Mouse (Mus musculus) kidney, adult 8-10 months (tissue): ENCODE results near the gene Ackr4.

Experiments
- DNase-seq, 2 experiments: peaks; one replicate each; pipeline ENCODE4 v3.0.0; 2022

Gene Ackr4

DNA sequence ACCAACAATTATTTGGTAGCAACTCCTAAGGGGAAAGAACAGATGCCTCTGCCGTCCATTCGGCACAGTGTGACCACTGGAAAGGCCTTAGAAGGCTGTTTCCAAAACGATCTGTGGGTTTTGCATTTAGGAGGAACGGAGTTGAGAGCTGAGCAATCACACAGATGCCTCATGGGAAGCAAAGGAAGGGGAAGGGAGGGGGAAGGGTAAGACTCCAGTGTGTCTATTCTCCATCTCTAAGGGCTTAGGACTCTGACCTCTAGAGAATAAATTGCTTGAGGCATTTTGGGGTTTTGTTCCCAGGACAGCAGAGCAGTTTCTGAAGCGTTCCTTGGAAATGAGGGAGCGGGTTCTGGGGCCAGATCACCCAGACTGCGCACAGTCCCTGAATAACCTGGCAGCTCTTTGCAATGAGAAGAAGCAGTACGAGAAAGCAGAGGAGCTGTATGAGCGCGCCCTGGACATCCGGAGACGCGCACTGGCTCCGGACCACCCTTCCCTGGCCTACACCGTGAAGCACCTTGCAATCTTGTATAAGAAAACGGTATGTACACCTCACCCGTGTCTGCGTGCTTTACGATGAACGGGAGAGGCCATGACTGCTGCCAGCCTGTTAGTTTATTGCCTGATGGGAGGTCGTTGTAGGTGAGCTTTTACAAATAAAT lies 87.6 kb downstream of the Ackr4 start:
- DNase-seq: no peak

DNA sequence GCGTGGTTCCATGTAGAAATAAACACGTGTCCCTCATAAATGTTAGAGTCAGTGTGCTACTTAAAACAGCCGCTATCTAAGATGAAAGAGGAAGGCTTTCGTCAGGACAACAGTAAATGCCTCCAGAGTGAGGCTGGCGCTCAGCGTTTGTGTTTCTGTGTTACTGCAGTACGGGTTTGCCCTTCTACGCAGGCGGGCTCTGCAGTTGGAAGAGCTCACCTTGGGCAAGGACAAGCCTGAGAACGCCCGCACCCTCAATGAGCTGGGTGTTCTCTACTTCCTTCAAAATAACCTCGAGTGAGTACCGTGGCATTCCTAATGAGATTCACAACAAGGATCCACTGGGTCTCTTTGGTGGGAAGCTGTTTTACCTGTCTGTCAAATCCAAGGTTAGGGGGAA lies 88.5 kb downstream of the Ackr4 start:
- DNase-seq: no peak

DNA sequence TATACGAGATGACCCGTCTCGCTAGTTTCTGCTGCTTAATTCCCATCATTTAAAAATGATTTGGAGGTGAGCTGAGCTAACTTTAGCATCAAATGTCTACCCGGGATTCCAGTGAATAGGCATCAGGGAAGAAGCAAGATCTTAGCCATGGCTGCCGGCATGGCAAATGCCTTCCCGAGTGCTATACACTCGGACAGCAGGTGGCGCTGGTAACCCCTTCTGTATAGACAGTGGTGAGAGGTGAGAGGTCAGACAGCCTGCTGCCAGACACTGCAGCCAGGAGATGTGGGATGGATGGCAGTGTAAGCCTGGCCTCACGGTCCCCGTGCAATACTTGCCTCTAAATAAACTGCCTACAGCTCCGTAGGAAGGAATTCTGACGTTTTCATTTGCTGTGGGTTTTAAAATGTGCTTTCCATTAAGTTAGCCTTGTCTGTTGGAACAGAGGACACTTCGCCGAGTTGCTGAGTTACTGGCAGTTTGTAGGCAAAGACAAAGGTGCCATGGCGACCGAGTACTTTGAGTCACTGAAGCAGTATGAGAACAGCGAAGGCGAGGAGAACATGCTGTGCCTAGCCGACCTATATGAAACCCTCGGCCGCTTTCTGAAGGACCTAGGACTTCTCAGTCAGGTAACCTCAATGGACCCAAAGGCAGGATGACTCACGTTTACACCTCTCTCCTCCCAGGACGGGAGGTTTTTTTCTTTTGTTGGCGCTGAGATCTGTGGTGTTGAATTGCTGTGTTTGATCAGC lies 91.3 kb downstream of the Ackr4 start:
- DNase-seq: peak; percentile 57 to 80

DNA sequence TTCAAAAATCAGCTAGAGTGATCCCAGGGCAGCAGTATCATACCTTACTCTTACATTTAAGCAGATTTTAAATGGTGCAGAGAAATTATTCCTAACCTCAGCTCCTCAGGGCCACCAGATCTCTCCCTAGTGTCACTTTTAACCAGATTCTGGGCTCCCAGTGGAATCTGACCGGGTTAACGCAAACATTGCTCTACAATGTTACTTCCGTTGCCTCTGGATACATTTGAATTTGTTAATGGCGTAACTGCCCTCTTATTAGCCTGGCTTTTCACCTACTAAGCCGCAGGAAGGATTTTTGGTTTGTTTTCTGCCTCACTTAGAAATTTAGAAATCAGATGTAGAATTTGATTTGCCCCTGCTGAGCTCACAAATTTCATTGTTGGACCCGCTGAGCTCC lies 92.0 kb downstream of the Ackr4 start:
- no peak for DNase-seq

DNA sequence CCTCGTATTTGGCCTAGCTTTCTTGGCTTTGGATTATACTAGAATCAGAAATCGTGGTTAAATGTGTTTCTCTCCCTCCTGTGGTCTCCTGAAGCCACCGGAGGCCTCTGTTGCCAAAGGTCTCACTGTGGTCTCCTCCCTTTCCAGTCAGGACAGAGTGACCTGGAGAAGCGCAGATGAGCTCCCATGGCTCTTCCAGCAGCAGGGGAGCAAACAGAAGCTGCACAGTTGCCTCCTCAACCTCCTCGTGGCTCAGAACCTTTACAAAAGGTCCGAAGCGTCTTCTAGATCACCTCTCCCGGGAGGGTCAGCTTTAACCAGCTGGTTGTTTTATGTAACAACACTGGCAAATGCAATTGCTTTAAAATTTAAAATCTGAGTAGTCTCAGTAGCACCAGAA lies 92.5 kb downstream of the Ackr4 start:
- no peak for DNase-seq
